Mouse (Mus musculus): ENCODE data around the gene Synpo2.

Gene Synpo2

DNA sequence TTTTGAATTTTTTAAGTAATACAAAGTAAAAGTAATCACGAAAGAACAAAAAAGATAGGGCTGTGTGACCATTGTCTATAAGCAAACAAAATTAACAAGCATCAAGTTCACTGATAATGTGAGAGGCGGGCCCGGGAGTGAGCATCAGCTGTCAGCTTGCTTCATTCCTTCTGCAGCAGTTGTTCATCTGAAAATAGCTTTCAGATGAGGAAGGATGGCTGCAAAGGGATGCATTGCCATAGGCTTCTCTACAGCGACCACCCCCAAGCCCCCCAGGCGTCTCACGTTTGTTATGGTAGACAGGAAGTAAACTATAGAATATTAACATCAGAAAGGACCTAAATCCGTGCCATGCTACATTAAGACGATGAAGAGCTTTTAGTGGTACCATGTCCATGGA lies 202.1 kb downstream of the Synpo2 start:
- DNase-seq (ENCODE audit: extremely low spot score), result no peak
